Comparison of ENCODE assay signal across 8 mouse cellular contexts in the genomic region with DNA sequence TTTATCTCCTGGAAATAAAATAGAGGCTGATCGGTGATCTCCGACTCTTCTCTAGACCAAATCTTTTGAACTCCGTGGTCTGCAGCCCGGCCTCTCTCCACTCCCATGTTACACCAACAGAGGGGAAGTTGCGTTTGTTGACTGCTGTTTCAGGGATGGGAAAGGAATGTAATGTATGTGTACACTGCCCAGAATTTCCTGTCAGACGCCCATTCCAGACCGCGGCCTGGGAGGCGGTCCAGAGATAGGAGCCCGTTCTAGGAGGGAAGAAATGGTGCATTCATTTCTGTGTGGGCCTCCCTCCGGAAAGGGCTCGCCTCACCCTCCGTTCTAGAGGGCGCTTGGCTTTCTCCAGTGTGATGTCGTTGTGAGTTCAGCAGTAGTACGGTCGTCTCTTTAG. TPM values are rescaled to one million over a fixed set of nuclear protein-coding genes. Genes with fewer than 3 reads are reported as not detected.
DNase-seq lines count a peak whose midpoint lies in the region; ATAC-seq and TF ChIP-seq lines count a peak whose summit lies in the region.

No protein-coding gene starts in this region.

- H3K4me2 ChIP-seq in hindbrain, embryonic 13.5 days = no peak overlapping the region
- H3K4me2 ChIP-seq in hindbrain, embryonic 12.5 days (replicated peaks) = no peak overlapping the region
- peak overlapping the region; percentile 21 for H3K4me2 ChIP-seq in stomach, embryonic 15.5 days

- H3K4me1 ChIP-seq in hindbrain, embryonic 13.5 days (replicated peaks) = peaks cover 19% of the 10 kb centered on the region
- H3K4me1 ChIP-seq in hindbrain, embryonic 12.5 days = peaks cover 16% of the 10 kb centered on the region
- no peaks in the 10 kb centered on the region for H3K4me1 ChIP-seq in liver, adult 2 months (ENCODE audit: control insufficient read depth, insufficient read depth, low read length)
- H3K4me1 ChIP-seq in stomach, embryonic 15.5 days = peaks cover 14% of the 10 kb centered on the region
- H3K4me1 ChIP-seq in cerebellum, adult 2 months (ENCODE audit: control insufficient read depth, insufficient read depth, low read length) = no peaks in the 10 kb centered on the region

- H3K27me3 ChIP-seq in hindbrain, embryonic 13.5 days = no peaks in the 10 kb centered on the region
- no peaks in the 10 kb centered on the region for H3K27me3 ChIP-seq in hindbrain, embryonic 12.5 days
- H3K27me3 ChIP-seq in liver, adult 2 months (ENCODE audit: control insufficient read depth, insufficient read depth, low read length) = no peaks in the 10 kb centered on the region
- no peaks in the 10 kb centered on the region for H3K27me3 ChIP-seq in stomach, embryonic 15.5 days (replicated peaks)
- H3K27me3 ChIP-seq in cerebellum, adult 2 months (ENCODE audit: control insufficient read depth, insufficient read depth, low read length) = no peaks in the 10 kb centered on the region

- no peaks in the 10 kb centered on the region for H3K36me3 ChIP-seq in hindbrain, embryonic 13.5 days
- H3K36me3 ChIP-seq in hindbrain, embryonic 12.5 days = no peaks in the 10 kb centered on the region
- no peaks in the 10 kb centered on the region for H3K36me3 ChIP-seq in liver, adult 2 months (ENCODE audit: control insufficient read depth, insufficient read depth, low read length)
- H3K36me3 ChIP-seq in stomach, embryonic 15.5 days = no peaks in the 10 kb centered on the region

- DNase-seq in heart, postnatal 10 days = peak; percentile 65 to 68
- peak; percentile 31 for DNase-seq in liver, adult 2 months (ENCODE audit: extremely low read depth, low read depth, low spot score)
- no peak for DNase-seq in cerebellum, adult 2 months
- DNase-seq in cerebellum, adult 9-10 months = no peak
- DNase-seq in thymus, postnatal 25 days = no peak

- H3K9me3 ChIP-seq in hindbrain, embryonic 13.5 days = no peaks in the 10 kb centered on the region
- no peaks in the 10 kb centered on the region for H3K9me3 ChIP-seq in hindbrain, embryonic 12.5 days (replicated peaks)
- H3K9me3 ChIP-seq in stomach, embryonic 15.5 days = no peaks in the 10 kb centered on the region

- H3K9ac ChIP-seq in hindbrain, embryonic 13.5 days = no peak overlapping the region
- H3K9ac ChIP-seq in hindbrain, embryonic 12.5 days = no peak overlapping the region
- no peak overlapping the region for H3K9ac ChIP-seq in liver, adult 2 months (ENCODE audit: low read depth, low read length)
- H3K9ac ChIP-seq in stomach, embryonic 15.5 days = no peak overlapping the region

- 0 out of 2 replicates have a peak overlapping the region, but pooled peaks have one; percentile 12 for H3K27ac ChIP-seq in hindbrain, embryonic 13.5 days
- no peak overlapping the region for H3K27ac ChIP-seq in hindbrain, embryonic 12.5 days
- H3K27ac ChIP-seq in liver, adult 2 months (replicated peaks; ENCODE audit: insufficient read depth, low read depth, low read length) = peak overlapping the region; percentile 39
- peak overlapping the region; percentile 55; the same call in 1 of the 2 replicates for H3K27ac ChIP-seq in stomach, embryonic 15.5 days
- H3K27ac ChIP-seq in cerebellum, adult 2 months (ENCODE audit: insufficient read depth, low read length) = no peak overlapping the region

- no peak for ATAC-seq in hindbrain, embryonic 13.5 days (ENCODE audit: low FRiP score)
- ATAC-seq in hindbrain, embryonic 12.5 days (ENCODE audit: low FRiP score) = no peak
- peak; percentile 67; the same call in 1 of the 2 replicates for ATAC-seq in stomach, embryonic 15.5 days (ENCODE audit: insufficient read depth, low FRiP score, low read depth)

- 84% methylated on average over 17 of the region's 17 CpGs for WGBS in hindbrain, embryonic 13.5 days
- 80% methylated on average over 17 of the region's 17 CpGs for WGBS in hindbrain, embryonic 12.5 days
- WGBS in liver, adult 2 months = 55% methylated on average over 17 of the region's 17 CpGs
- 32% methylated on average over 17 of the region's 17 CpGs for WGBS in stomach, embryonic 15.5 days
- WGBS in cerebellum, adult 2 months = 89% methylated on average over 17 of the region's 17 CpGs

- TF ChIP-seq CTCF in liver, adult 2 months (IDR thresholded peaks at IDR 0.05; ENCODE audit: low read depth, low read length) = no peak
- no peak for TF ChIP-seq CTCF in cerebellum, adult 2 months (IDR thresholded peaks at IDR 0.05; ENCODE audit: borderline replicate concordance, insufficient read depth, low read depth, low read length)

- intact Hi-C loops in heart, postnatal 10 days (cut with DNase I) = loop anchor here (2.0 kb wide), 1 partner anchor 27 kb away; no protein-coding TSS in a partner anchor

- H3K4me3 ChIP-seq in hindbrain, embryonic 13.5 days = no peak overlapping the region
- H3K4me3 ChIP-seq in hindbrain, embryonic 12.5 days = no peak overlapping the region
- no peak overlapping the region for H3K4me3 ChIP-seq in liver, adult 2 months (ENCODE audit: insufficient read depth, low read depth, low read length)
- no peak overlapping the region for H3K4me3 ChIP-seq in stomach, embryonic 15.5 days (replicated peaks)
- no peak overlapping the region for H3K4me3 ChIP-seq in cerebellum, adult 2 months (replicated peaks; ENCODE audit: insufficient read depth, low read depth, low read length)

- no peak for TF ChIP-seq POLR2A in liver, adult 2 months (IDR thresholded peaks at IDR 0.05; ENCODE audit: extremely low read depth, insufficient read depth, low read length)
- TF ChIP-seq POLR2A in cerebellum, adult 2 months (IDR thresholded peaks at IDR 0.05; ENCODE audit: borderline replicate concordance, insufficient read depth, low read length) = no peak

- H3K79me2 ChIP-seq in liver, adult 2 months (ENCODE audit: control insufficient read depth, insufficient read depth, low read length) = no peaks in the 10 kb centered on the region; the same call in 1 of the 2 replicates

RNA-seq across cellular contexts. Expression of a gene that starts 50.3 kb away (rescaled TPM):
- polyA plus RNA-seq in hindbrain, embryonic 13.5 days (2015; fragmentation: Nextera tagmentation; extraction: Ambion mirVana) = 4.2 TPM in 2 replicates
- 13.8 and 14.9 TPM in 2 replicates for polyA plus RNA-seq in hindbrain, embryonic 12.5 days (2016; fragmentation: Nextera tagmentation; extraction: Ambion mirVana)
- total RNA-seq in heart, postnatal 10 days (2021) = 1 to 10 TPM; 1.5 to 3.7 TPM
- total RNA-seq in liver, adult 2 months (2014; rRNA removed) = 2.3 and 3.0 TPM in 2 replicates
- polyA plus RNA-seq in liver, adult 2 months (2012; rRNA removed) = 0.50 and 1.2 TPM in 2 replicates
- polyA plus RNA-seq in stomach, embryonic 15.5 days (2015; fragmentation: Nextera tagmentation; extraction: Ambion mirVana) = 31.6 and 33.6 TPM in 2 replicates
- polyA plus RNA-seq in cerebellum, adult 2 months (2012; rRNA removed) = 0.47 and 0.57 TPM in 2 replicates

Comparison
In these comparisons a context has a peak if more than half of its experiments do, and no peak if none do; other contexts are left out.
1. H3K27ac ChIP-seq: peak in hindbrain, embryonic 13.5 days (single experiment), liver, adult 2 months (single experiment) and stomach, embryonic 15.5 days (single experiment); none in hindbrain, embryonic 12.5 days (single experiment) and cerebellum, adult 2 months (single experiment).
2. DNase-seq: peak in heart, postnatal 10 days (2 of 2) and liver, adult 2 months (single experiment); none in cerebellum, adult 2 months (0 of 2), cerebellum, adult 9-10 months (single experiment) and thymus, postnatal 25 days (single experiment).